Mouse (Mus musculus): ENCODE results near the gene Prrt3. TPM values are rescaled to one million over a fixed set of nuclear protein-coding genes. Genes with fewer than 3 reads are reported as not detected.

Prrt3 gene
- total RNA-seq, 1 experiment from 2014 or later: not detected

DNA sequence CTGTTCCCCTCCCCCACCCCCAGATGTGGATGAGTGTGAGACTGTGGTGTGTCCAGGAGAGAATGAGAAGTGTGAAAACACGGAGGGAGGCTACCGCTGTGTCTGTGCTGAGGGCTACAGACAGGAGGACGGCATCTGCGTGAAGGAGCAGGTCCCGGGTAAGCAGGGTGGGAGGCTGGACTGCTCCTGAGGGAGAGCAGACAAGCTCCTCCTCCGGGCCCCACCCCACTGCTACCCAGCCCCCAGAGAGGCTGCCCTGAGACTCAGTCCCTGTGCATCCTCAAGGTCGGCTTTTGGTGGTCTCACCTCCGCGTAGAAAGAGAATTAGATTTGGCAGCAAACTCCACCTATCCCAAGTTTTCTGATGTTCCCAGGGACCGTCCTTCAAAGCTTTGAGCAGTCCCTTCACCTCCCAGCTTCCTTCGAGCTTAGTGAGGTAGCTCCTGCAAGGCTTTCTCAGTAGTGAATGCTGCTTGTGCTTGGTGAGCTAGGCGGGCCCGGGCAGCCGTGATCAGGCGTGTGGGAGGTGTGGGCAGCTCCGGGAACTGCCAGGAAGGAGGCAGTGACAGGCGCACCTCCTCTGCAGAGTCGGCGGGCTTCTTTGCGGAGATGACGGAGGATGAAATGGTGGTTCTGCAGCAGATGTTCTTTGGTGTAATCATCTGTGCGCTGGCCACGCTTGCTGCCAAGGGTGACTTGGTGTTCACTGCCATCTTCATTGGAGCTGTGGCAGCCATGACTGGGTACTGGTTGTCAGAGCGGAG lies 9.4 kb downstream of the Prrt3 start:
- ATAC-seq (replicated peaks; ENCODE audit: low read depth, poor library complexity, severe bottlenecking): no peak

DNA sequence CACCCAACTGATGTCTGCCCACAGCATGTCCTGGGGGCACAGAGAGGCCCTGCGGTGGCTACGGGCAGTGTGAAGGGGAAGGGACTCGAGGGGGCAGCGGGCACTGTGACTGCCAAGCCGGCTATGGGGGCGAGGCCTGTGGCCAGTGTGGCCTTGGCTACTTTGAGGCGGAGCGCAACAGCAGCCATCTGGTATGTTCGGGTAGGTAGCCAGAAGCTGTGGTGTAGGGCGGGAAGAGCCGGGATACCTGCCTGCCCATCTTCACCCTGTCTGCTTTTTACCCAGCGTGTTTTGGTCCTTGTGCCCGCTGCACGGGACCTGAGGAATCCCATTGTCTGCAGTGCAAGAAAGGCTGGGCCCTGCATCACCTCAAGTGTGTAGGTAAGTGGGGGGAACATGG lies 12.3 kb downstream of the Prrt3 start:
- ATAC-seq (replicated peaks; ENCODE audit: low read depth, poor library complexity, severe bottlenecking): no peak

DNA sequence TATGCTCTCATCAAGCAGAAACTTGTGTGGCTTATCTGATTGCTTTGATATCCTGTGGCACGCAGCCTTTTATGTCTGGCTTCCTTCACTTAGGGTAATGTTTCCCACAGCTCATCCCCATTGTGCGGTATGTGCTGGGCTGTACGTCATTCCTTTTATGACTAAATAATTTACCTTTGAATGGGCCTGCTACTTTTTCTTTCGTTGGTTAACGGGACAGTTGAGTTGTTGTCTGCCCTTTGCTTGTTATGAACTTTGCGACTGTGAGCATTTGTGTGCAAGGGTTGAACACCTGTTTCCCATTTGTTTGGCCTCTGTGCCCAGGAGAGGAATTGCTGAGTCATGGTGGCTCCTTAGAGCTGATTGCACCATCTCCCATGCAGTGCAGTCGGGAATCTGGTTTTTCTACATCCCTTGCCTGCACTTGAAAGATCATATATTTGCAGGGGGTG lies 14.6 kb downstream of the Prrt3 start:
- ATAC-seq (replicated peaks; ENCODE audit: low read depth, poor library complexity, severe bottlenecking): peak; percentile 20; the same call in 1 of the 2 replicates

DNA sequence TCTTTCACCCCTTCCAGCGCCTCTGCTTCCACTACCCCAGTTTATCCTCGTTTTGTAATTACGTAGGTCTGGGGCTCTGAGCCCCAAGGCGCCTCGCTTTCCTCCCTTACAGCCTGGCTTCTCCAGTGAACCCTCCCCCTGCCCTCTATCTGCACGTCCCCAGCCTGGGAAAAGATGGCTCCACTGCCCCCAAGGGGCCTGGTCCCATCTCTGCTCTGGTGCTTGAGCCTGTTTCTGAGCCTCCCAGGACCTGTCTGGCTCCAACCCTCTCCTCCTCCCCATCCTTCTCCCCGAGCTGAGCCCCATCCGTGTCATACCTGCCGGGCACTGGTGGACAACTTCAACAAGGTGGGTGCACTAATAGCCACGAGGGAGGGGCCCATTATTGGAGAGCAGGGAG lies 18.0 kb downstream of the Prrt3 start:
- peak; percentile 24 for ATAC-seq (replicated peaks; ENCODE audit: low read depth, poor library complexity, severe bottlenecking)

- ATAC-seq (replicated peaks; ENCODE audit: low read depth, poor library complexity, severe bottlenecking): peak; percentile 92
Observed at GRCm38 (mm10) chr6:113483100-113483615, 18.6 kb downstream of the Prrt3 start, which contains the start of gene Creld1. TSS of gene Creld1 (plus strand) at chr6:113483297.

DNA sequence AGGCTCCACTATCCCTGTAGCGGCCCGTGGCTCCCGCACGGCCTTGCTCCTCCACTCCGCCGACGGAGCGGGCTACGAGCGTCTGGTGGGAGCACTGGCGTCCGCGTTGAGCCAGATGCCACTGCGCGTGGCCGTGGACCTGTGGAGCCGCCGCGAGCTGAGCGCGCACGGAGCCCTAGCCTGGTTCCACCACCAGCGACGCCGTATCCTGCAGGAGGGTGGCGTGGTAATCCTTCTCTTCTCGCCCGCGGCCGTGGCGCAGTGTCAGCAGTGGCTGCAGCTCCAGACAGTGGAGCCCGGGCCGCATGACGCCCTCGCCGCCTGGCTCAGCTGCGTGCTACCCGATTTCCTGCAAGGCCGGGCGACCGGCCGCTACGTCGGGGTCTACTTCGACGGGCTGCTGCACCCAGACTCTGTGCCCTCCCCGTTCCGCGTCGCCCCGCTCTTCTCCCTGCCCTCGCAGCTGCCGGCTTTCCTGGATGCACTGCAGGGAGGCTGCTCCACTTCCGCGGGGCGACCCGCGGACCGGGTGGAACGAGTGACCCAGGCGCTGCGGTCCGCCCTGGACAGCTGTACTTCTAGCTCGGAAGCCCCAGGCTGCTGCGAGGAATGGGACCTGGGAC lies 19.1 kb downstream of the Prrt3 start:
- ATAC-seq (replicated peaks; ENCODE audit: low read depth, poor library complexity, severe bottlenecking): peak; percentile 41

- ATAC-seq (replicated peaks; ENCODE audit: low read depth, poor library complexity, severe bottlenecking): no peak
Observed at GRCm38 (mm10) chr6:113480555-113481373, 21.0 kb downstream of the Prrt3 start.

DNA sequence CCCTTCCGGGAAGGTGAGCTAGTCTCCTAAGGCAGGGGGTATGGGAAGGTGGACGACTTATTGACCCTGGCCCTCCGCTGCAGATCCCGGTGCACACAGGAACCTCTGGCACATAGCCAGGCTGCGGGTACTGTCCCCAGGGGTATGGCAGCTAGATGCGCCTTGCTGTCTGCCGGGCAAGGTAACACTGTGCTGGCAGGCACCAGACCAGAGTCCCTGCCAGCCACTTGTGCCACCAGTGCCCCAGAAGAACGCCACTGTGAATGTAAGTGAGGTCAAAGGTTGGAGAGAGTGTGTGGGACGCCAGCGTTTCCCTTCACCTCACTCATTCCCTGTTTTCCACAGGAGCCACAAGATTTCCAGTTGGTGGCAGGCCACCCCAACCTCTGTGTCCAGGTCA lies 22.8 kb downstream of the Prrt3 start:
- ATAC-seq (replicated peaks; ENCODE audit: low read depth, poor library complexity, severe bottlenecking): no peak

- no peak for ATAC-seq (replicated peaks; ENCODE audit: low read depth, poor library complexity, severe bottlenecking)
Observed at GRCm38 (mm10) chr6:113477353-113477752, 24.4 kb downstream of the Prrt3 start.

DNA sequence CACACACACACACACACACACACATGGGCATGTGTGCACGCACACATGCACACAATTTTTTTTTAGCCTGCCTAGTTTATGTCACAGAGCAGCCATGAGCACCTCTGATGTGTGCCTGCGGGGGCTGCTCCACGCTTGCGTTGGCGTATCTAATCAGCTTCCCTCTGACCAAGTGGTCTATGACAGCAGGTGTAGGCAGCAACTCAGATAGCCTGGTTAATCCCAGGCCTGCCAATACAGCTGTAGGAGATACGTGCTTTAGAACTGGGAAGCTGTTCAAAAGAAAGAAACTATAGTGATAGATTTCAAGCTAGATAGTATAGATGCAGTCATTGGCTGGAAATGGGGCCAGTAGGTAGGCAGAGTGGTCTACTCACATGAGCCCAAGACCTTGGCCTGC lies 28.0 kb downstream of the Prrt3 start:
- ATAC-seq (replicated peaks; ENCODE audit: low read depth, poor library complexity, severe bottlenecking): no peak

DNA sequence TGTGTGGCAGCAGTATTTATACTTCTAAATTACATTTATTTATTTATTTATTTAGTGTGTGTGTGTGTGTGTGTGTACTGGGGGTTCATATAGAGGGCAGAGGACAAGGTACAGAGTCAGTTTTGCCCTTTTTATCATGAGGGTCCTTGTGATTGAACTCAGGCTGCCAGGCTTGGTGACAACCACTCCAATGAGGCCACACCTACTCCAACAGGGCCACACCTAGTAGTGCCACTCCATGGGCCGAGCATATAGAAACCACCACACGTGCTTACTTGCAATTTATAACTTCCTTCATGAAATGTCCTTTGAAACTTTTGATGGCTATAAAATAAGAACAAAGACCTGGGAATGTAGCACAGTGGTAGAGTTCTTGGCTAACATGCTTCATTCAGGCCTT lies 28.5 kb downstream of the Prrt3 start:
- ATAC-seq (replicated peaks; ENCODE audit: low read depth, poor library complexity, severe bottlenecking): no peak

GRCm38 (mm10) chr6:113472061-113472460 lies 29.7 kb downstream of the Prrt3 start:
- ATAC-seq (replicated peaks; ENCODE audit: low read depth, poor library complexity, severe bottlenecking): no peak

GRCm38 (mm10) chr6:113471297-113471936 lies 30.3 kb downstream of the Prrt3 start, which contains the start of gene Il17rc:
TSS of gene Il17rc (plus strand) at chr6:113471427.
- no peak for ATAC-seq (replicated peaks; ENCODE audit: low read depth, poor library complexity, severe bottlenecking)

DNA sequence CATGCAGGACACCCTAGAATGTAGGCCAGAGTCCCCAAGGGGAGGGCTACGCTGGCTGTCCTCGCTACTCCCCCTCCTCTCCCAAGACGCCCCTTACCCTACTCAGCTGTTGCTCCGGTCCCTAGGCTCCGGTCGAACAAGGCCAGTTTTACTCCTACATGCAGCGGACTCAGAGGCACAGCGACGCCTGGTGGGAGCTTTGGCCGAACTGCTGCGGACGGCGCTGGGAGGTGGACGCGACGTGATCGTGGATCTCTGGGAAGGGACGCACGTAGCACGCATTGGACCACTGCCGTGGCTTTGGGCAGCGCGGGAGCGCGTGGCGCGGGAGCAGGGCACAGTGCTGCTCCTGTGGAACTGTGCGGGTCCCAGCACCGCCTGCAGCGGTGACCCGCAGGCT lies 32.3 kb downstream of the Prrt3 start:
- ATAC-seq (replicated peaks; ENCODE audit: low read depth, poor library complexity, severe bottlenecking): peak; percentile 75

DNA sequence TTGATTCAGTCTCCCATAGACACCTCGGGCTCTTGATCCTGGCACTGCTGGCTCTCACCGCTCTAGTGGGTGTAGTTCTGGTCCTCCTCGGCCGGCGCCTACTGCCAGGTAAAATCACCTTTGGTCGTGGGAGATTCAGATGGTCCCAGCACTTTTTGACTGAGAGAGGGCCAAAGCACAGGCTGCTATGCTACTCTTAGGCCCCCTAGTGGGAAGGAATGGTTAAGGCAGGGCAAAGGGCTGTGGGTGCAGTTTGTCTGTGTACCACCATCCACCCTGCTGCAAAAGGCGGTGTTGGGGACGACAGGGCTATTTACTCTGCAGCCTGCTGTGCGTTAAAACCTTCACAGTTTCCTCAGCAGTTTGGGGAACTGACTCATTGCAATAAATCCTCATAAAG lies 32.7 kb downstream of the Prrt3 start:
- peak; percentile 92 for ATAC-seq (replicated peaks; ENCODE audit: low read depth, poor library complexity, severe bottlenecking)

DNA sequence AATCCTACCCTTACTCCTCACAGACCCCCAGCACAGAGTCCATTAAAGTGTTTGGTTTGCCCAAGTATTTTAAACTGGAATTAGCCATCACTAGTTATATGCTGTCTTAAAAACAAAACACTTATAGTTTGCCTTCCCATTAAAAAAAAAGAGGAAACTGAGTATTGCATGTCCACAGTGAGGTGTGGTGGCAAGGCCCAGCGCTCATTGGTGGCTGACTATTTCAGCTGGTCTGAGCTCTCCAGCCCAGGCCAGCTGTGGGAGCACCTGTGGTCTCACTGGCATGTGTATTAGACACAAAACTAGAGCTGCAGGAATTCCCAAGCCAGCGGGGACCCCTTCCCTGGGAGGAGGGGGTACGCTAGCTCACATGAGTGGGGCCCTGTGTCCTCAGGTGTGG lies 33.2 kb downstream of the Prrt3 start:
- 0 out of 2 replicates have a peak, but pooled peaks have one; percentile 1 for ATAC-seq (replicated peaks; ENCODE audit: low read depth, poor library complexity, severe bottlenecking)

DNA sequence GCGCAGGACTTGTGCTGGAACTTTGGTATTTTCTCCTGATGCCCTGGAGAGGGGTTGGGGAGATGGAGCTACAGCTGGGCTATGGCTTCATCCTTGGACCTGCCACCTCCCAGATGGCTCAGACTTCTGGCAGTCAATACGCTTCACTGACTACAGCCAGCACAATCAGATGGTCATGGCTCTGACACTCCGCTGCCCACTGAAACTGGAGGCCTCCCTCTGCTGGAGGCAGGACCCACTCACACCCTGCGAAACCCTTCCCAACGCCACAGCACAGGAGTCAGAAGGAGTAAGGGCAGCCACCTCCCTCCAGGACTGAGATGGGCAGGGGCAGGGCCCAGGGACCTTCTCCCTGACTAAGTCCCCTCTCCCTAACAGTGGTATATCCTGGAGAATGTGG lies 36.1 kb downstream of the Prrt3 start:
- ATAC-seq (replicated peaks; ENCODE audit: low read depth, poor library complexity, severe bottlenecking): no peak

GRCm38 (mm10) chr6:113464040-113464439 lies 37.7 kb downstream of the Prrt3 start:
- ATAC-seq (replicated peaks; ENCODE audit: low read depth, poor library complexity, severe bottlenecking): no peak

GRCm38 (mm10) chr6:113458635-113459034 lies 43.1 kb downstream of the Prrt3 start:
- peak; percentile 36; the same call in 1 of the 2 replicates for ATAC-seq (replicated peaks; ENCODE audit: low read depth, poor library complexity, severe bottlenecking)
